Mouse (Mus musculus): ENCODE measurements around the gene Slc9a3. TPM values are rescaled to one million over a fixed set of nuclear protein-coding genes. Genes with fewer than 3 reads are reported as not detected.
A peak's percentile ranks its signal among the peaks of the same experiment; 100 is the strongest.

Slc9a3 gene
- 1 to 10 TPM in 1 of 2 experiments, under 1 TPM in 1; 0.55 to 1.3 TPM for total RNA-seq (2021)
- long read RNA-seq, experiment 1: 0 reads
- long read RNA-seq, experiment 2: 0 reads

- DNase-seq: no peak
- intact Hi-C loops (cut with DNase I; ENCODE audit: low total_unique reads): no loop called here
Measured at GRCm38 (mm10) chr13:74121141-74121602, at the start of gene Slc9a3. Slc9a3 (plus strand) TSS chr13:74121457.

GRCm38 (mm10) chr13:74071714-74072113, 49.5 kb upstream of the Slc9a3 start:
- intact Hi-C loops (cut with DNase I; ENCODE audit: low total_unique reads): no loop called here
- DNase-seq: no peak

DNA sequence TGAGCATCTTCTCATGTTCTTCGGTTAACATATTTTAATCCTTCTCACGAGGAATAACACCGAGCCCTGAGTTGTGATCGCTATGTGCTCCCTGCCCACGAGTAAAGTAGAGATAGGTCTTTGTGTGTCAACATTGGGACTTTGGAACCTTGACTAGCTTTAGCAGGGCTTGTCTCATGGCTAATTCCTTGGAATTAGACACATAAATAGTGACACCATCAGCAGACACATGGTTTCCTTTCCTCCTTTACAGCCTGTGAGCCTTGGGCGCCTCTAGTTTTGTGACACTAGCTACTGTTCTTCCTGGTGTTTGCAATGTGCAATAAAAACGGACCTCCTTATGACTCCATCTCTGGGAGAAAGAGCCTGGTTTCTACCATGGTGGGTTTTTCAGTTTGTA, 47.9 kb upstream of the Slc9a3 start:
- no peak for DNase-seq
- intact Hi-C loops (cut with DNase I; ENCODE audit: low total_unique reads): no loop called here

DNA sequence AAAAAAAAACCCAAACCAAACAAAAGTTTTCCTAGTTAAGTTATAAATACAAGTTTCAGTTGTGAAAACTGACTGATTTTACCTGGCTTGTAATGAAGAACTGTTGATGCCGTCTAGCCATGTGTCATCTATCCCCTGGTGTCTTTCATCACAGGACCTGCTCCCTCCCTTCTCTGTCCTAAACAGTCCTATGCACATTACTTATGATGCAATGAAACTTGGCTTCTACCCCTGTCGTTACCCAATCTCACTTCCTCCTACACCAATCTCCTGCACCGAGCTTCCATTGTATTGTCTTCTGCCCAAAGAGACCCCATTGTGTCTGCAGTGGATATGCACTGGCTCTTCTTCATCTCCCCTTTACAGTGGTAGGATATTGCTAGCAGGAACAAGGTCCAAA, 31.0 kb upstream of the Slc9a3 start:
- no peak for DNase-seq
- intact Hi-C loops (cut with DNase I; ENCODE audit: low total_unique reads): no loop called here

- intact Hi-C loops (cut with DNase I; ENCODE audit: low total_unique reads): loop anchor here (5.0 kb wide), 1 partner anchor 206 kb away; no protein-coding TSS in a partner anchor
- no peak for DNase-seq
Measured at GRCm38 (mm10) chr13:74095936-74096335, 25.3 kb upstream of the Slc9a3 start.

GRCm38 (mm10) chr13:74096715-74097363, 24.4 kb upstream of the Slc9a3 start:
- intact Hi-C loops (cut with DNase I; ENCODE audit: low total_unique reads): loop anchor here (5.0 kb wide), 1 partner anchor 205 kb away; no protein-coding TSS in a partner anchor
- DNase-seq: peak; percentile 56

DNA sequence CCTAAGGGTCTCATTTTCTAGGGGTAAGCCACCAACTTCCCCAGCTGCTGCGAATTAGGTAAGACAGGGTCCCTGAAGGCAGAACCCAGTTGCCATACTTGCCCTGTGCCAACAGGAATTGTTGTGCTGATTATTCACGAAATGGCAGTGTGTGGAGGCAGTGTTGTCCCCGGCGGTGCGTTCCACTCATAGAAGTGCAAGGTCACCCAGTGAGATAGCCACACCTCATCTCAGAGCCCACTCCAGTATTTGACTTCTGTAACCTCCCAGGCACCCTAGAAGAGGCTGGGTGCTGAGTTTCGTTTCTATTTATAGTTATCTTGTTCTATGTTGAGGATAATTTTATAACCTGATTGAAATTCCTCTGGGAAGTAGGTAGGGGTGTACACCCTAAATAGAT, 22.3 kb upstream of the Slc9a3 start:
- intact Hi-C loops (cut with DNase I; ENCODE audit: low total_unique reads): loop anchor here (5.0 kb wide), 1 partner anchor 203 kb away; no protein-coding TSS in a partner anchor
- no peak for DNase-seq

DNA sequence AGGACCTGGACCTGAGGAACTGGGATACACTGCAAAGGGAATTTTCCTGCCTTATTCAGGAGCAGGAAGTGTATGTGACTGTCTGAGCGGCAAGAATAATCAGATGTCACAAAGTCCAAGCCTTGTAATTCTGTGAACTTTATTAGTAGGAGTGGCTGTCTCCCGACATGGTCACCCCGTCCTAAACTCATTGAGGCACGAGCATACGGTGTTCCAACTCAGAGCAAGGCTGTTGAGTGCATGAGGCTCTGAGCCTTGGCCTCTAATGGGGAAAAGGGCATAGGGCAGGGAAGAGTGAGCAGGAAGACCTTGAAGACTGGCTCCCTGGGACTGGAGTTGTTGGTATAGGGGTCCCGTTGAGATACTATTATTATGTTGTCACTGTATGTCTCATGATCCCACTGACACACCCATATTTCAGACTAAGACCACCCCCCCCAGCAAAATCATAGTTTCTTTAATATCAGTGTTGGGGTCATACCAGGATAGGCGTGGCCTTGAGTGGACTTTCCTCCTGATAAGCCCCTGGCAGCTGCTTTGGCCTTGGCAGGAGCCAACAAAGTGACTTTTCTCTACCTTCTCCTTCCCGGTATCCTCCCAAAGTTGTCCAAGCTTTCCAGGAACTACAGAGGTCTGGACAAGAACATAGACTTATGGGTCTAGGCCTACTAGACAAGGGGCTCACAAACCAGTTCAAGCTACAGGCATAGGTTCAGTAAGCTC, 19.0 kb upstream of the Slc9a3 start:
- intact Hi-C loops (cut with DNase I; ENCODE audit: low total_unique reads): no loop called here
- DNase-seq: no peak

- intact Hi-C loops (cut with DNase I; ENCODE audit: low total_unique reads): no loop called here
- DNase-seq: no peak
Measured at GRCm38 (mm10) chr13:74102831-74103582, 18.2 kb upstream of the Slc9a3 start.

- intact Hi-C loops (cut with DNase I; ENCODE audit: low total_unique reads): no loop called here
Measured at GRCm38 (mm10) chr13:74104417-74104816, 16.8 kb upstream of the Slc9a3 start.

DNA sequence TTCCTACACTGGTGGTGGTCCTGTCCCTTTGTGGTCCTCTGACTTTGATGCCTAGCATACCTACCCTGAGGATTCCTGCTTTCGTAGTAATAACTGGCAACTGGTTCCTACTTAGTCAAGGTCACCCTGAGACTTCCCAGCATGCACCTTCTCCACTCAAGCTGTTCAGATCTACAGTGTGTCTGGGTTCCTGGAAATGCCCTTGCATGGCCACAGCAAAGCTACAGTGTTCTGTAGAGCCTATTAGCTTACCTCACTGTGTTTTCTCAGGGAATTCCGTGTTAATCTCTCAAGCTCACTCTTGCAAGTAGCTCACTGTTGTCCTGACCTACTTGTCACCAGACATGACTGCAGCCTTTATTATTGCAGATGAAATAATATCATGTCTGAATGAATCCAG, 13.8 kb upstream of the Slc9a3 start:
- intact Hi-C loops (cut with DNase I; ENCODE audit: low total_unique reads): no loop called here
- DNase-seq: no peak

More at GRCm38 (mm10) chr13:74104417-74104816, 16.8 kb upstream of the Slc9a3 start:
- DNase-seq: no peak

GRCm38 (mm10) chr13:74112593-74112992, 8.7 kb upstream of the Slc9a3 start:
- intact Hi-C loops (cut with DNase I; ENCODE audit: low total_unique reads): no loop called here
- DNase-seq: no peak

DNA sequence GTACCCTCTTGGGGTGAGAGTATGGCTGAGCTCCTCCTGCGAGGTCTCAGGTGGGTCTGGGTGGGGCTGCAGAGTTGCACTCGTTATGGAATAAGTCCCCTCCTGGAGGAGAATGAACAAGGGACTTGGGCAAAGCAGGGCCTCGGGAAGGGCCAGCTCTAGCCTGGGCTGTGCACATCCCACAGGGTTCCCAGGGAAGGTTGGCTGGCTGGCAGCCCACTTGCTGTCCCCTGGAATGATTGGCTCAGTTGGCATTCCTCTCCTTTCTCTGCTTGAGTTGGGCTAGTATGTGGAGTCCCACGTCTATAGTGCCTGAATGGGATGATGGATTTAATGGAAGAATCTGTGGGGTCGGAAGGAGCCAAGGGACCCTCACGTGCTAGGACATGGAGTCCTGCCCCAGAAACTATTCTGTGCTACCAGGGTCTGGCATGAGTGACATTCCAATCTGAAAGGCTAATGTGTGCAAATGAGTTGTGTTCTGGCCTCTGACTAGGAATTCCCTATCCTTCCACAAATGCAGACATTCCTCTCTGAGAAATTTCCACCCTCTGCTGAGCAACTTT, 7.5 kb upstream of the Slc9a3 start:
- intact Hi-C loops (cut with DNase I; ENCODE audit: low total_unique reads): no loop called here

GRCm38 (mm10) chr13:74121795-74122330, 606 bp downstream of the Slc9a3 start:
- no peak for DNase-seq
- intact Hi-C loops (cut with DNase I; ENCODE audit: low total_unique reads): no loop called here

More for the DNA sequence above, 7.5 kb upstream of the Slc9a3 start:
- DNase-seq: no peak

GRCm38 (mm10) chr13:74122632-74123031, 1.4 kb downstream of the Slc9a3 start:
- no peak for DNase-seq
- intact Hi-C loops (cut with DNase I; ENCODE audit: low total_unique reads): no loop called here

DNA sequence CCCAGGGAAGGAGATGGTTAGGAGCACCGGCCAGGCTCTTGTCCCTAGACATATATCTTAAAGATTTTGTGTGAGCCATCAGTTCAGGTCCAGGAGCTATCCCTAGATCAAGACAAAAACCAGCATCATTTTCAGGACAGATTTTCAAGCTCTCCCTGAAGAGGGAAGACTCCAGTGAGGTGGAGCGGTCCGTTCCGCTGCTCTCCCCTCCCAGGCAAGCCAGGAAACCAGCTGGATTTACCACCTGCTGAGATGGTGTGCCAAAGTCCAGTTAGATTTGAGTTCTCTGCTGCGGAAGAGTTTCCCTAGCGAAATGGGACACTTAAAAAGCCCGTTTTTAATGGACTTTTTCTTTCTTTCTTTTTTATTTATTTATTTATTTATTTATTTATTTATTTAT, 6.3 kb downstream of the Slc9a3 start:
- no peak for DNase-seq
- intact Hi-C loops (cut with DNase I; ENCODE audit: low total_unique reads): no loop called here

DNA sequence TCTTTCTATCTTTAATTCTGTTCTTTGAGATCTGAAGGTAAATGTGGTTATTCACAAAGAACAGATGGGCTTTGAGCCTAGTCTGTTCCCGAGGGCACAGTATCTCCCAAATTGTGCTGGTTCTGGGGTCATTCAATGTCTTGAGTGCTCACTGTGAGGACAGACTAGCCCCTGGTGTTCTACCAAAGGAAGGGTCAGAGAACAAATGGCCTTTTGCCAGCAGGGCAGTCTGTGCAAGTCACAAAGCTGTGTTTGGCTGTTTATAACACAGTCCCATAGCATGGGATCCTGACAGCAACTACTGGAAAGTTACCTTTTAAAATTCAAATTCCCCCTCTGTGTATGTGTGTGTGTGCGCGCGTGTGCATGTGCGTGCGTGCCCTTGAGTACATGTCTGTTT, 8.7 kb downstream of the Slc9a3 start:
- intact Hi-C loops (cut with DNase I; ENCODE audit: low total_unique reads): no loop called here
- DNase-seq: no peak

DNA sequence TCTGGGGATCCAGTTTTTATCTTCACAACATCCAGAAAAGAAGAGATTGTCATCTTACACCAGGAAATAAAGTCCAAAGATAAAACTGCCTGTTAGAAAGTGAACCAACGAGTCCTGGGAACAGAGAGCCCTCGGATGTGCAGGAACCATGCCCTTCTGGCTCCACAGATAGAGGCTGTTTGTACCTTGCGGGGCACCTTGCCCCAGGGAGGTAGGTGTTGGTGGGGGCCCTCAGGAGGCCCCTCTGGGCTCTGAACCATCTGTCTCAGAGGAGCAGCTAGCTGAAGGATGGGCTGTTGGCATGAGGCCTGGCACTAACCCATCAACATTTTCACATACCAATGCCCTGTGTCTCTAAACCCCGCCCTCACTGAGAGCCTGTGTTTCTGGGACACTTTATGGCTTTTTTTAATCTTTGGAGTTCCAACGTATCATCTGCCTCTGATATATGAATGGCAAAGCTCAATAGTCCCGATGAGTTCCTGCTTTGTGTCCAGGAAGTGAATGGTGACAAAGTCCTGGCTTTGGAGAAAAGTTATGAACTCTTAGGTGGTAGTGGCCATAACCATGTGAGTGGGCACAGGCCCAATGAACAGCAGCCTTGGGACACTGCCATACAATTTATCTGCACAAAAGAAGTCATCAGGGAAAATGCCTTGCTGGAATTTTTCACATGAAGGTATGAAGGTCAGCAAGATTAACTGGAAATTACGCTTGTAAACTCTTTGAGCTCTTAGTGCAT, 17.8 kb downstream of the Slc9a3 start:
- intact Hi-C loops (cut with DNase I; ENCODE audit: low total_unique reads): no loop called here
- no peak for DNase-seq

DNA sequence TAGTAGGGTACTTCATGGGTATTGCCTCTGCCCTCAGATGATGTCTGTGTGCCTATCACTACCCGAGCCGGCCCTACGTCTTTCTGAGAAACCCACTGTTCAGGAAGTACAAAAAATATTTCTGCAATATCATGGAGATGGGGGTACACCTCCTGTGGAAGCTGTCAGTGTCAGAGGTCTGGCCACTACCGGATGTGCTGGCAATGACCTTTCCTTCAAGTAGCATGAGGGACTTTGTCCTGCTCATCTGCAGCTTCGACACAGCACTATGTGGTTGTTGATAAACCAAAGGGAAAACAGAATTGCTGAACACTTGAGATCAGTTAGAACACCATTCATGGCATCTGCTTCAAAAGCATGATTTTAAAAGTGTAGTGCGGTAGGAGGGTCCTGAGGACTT, 19.5 kb downstream of the Slc9a3 start:
- intact Hi-C loops (cut with DNase I; ENCODE audit: low total_unique reads): no loop called here

More for the DNA sequence above, 19.5 kb downstream of the Slc9a3 start:
- no peak for DNase-seq
